Mouse (Mus musculus) liver, embryonic 14.5 days (tissue): ENCODE data around the gene Lingo1.

Source experiments
- CTCF ChIP-seq: IDR thresholded peaks from 2 replicates; pipeline ENCODE4 v1.5.1; 2016; ENCODE audit warnings: antibody characterized with exemption, low read depth, control low read depth
- EP300 ChIP-seq: IDR thresholded peaks from 2 replicates; pipeline ENCODE4 v1.6.1; 2016; ENCODE audit warnings: antibody characterized with exemption, low read depth

DNA sequence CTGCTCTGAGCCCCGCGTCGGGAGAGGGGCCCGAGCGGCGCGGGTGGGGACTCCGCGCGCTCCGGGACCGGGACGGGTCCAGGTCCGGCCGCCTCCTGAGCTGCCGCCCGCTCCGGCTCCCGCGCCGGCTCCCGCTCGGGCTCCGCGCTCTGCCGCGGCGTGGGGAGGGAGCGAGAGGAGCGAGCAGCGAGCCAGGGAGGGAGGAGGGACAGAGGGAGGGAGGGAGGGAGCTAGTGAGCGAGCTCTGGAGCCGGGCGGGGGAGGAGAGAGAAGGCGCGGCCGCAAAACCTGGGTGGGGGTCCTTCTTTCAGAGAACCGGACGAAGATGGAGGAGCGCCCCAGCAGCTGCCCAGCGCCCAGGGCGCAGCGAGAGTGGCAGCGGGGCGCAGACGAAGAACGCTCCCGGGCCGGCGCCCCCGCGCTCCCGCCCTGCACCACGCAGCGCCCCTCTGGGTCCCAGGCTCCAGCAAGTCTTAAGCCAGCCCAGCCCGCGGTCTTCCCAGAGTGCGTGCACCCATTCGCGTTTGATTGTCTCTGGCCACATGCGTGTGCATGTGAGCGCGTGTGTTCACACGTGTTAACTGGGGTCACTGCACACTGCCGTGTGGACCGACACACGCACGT lies 160.7 kb downstream of the Lingo1 start:
- no peak for TF ChIP-seq CTCF
- TF ChIP-seq EP300, result no peak
